Mouse (Mus musculus) hindbrain, embryonic 14.5 days (tissue): ENCODE measurements around the gene Phf23. TPM values are rescaled to one million over a fixed set of nuclear protein-coding genes. Genes with fewer than 3 reads are reported as not detected.

Experiments used
- ATAC-seq: fragments of 200-750 bp; cut with Nextera tagmentation; 2 replicates; pipeline ENCODE4 v1.8.0; 2017; ENCODE audit warnings: moderate number of reproducible peaks, mild to moderate bottlenecking, moderate TSS enrichment, moderate library complexity; ENCODE audit not compliant: low FRiP score
- DNase-seq: peaks from one replicate; pipeline ENCODE4 v3.0.0-alpha.2; 2015; ENCODE audit warnings: low spot score
- H3K27ac ChIP-seq: fragments of 300-500 bp; sonication (generic); 2 replicates; pipeline ENCODE4 v1.5.1; 2014; ENCODE audit warnings: mild to moderate bottlenecking, moderate library complexity
- H3K27me3 ChIP-seq: fragments of 300-500 bp; sonication (generic); 2 replicates; pipeline ENCODE4 v1.6.1; 2014; ENCODE audit warnings: mild to moderate bottlenecking, low read length, mixed read lengths; ENCODE audit not compliant: control insufficient read depth, insufficient read depth
- H3K36me3 ChIP-seq: fragments of 300-500 bp; sonication (generic); replicated peaks from 2 replicates; pipeline ENCODE4 v1.6.1; 2014; ENCODE audit not compliant: control insufficient read depth, insufficient read depth
- H3K4me1 ChIP-seq: fragments of 300-500 bp; sonication (generic); replicated peaks from 2 replicates; pipeline ENCODE4 v1.6.1; 2014; ENCODE audit warnings: antibody characterized with exemption, low read length, mixed read lengths; ENCODE audit not compliant: control insufficient read depth, insufficient read depth
- H3K4me2 ChIP-seq: fragments of 300-500 bp; sonication (generic); replicated peaks from 2 replicates; pipeline ENCODE4 v1.6.1; 2014; ENCODE audit warnings: mild to moderate bottlenecking, moderate library complexity
- H3K4me3 ChIP-seq: fragments of 300-500 bp; sonication (generic); replicated peaks from 2 replicates; pipeline ENCODE4 v1.5.1; 2014; ENCODE audit warnings: mild to moderate bottlenecking, low read length
- H3K9ac ChIP-seq: fragments of 300-500 bp; sonication (generic); 2 replicates; pipeline ENCODE4 v1.6.1; 2014
- H3K9me3 ChIP-seq: fragments of 300-500 bp; sonication (generic); 2 replicates; pipeline ENCODE4 v1.6.1; 2016; ENCODE audit warnings: low read length; ENCODE audit not compliant: control insufficient read depth
- WGBS: fragments of 180-500 bp; shearing (Covaris S2); extraction: QIAGEN DNeasy Blood & Tissue Kit; methylation state at CpG from one replicate; pipeline ENCODE4 v1.1.7; 2014; 5-methylcytosine and 5-hydroxymethylcytosine counted together
- polyA plus RNA-seq: library from polyadenylated mRNA; unstranded; fragments of >200 nt; fragmentation: Nextera tagmentation; extraction: Ambion mirVana; gene quantifications from 2 replicates; pipeline ENCODE4 v1.2.1, GENCODE M21; 2014

Phf23 gene
- polyA plus RNA-seq, 1 experiment from 2014 or later, result 38.0 TPM

GRCm38 (mm10) chr11:70021264-70022132 is 25.9 kb downstream of the Phf23 start:
- peak overlapping the region; percentile 90 for H3K4me2 ChIP-seq
- peak; percentile 88 for ATAC-seq
- H3K9me3 ChIP-seq, result no peaks in the 10 kb centered on the region
- no peaks in the 10 kb centered on the region for H3K27me3 ChIP-seq
- under 1% methylated on average over 40 of the region's 40 CpGs for WGBS
- DNase-seq, result peak; percentile 97
- peak overlapping the region; percentile 81 for H3K4me3 ChIP-seq
- peaks cover 68% of the 10 kb centered on the region for H3K4me1 ChIP-seq
- peak overlapping the region; percentile 94 for H3K9ac ChIP-seq
- no peaks in the 10 kb centered on the region for H3K36me3 ChIP-seq
- H3K27ac ChIP-seq, result peak overlapping the region; percentile 95

DNA sequence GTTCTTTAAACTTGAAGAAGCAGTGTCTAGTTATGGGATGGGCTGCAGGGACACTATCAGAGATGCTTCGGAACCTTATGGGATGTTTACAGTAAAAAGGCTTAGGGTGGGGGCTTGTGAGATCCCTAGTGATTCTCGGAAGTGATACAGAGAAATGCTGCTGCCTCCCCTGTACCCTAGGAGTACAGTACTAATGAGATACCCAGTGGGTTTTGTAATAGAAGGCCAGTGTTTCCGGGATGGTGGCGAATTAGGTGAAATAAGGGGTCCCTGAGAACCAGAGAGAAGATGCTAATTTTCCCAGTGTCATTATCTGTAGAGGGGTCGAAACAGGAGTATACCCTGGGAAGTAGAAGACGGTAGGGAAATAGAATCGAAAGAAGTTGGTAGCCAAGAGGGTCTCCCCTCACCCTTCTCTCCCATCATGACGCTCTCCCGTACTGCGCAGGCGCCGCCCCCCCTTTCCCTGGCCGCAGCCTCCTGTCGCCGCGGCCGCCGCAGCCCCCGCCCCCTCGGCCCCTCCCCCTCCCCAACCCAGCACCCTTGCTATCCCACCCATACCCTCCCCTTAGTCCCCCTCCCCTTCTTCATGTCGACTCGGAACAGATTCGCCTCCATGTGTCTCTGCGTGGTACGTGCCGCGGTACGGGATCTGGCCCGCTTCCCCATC is 28.0 kb downstream of the Phf23 start:
- H3K9me3 ChIP-seq, result no peaks in the 10 kb centered on the region
- peak overlapping the region; percentile 62 for H3K4me2 ChIP-seq
- ATAC-seq (no peak), DNase-seq (peak; percentile 67)
- H3K27me3 ChIP-seq, result no peaks in the 10 kb centered on the region
- H3K36me3 ChIP-seq, result no peaks in the 10 kb centered on the region
- H3K4me1 ChIP-seq, result peaks cover 81% of the 10 kb centered on the region
- WGBS, result 6% methylated on average over 19 of the region's 29 CpGs
- peak overlapping the region; percentile 74 for H3K27ac ChIP-seq
- peak overlapping the region; percentile 39 for H3K4me3 ChIP-seq
- peak overlapping the region; percentile 64 for H3K9ac ChIP-seq

DNA sequence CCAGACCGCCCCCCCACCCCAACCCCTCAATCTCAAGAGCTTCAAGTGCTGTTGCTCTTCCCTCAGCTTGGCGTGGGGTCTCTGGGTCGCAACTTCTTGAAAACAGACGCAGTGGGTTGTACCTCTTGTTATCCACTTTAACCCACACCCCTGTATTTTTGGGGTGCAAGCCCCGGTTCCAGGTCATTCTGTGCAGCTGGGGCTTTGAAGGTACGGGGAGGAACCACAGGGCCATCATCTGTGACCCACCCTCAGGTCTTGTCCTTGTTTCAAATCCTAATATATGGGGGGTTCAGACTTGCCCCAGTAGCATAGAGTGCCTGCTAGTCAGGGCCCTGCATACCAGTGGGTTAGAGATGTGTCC is 28.6 kb downstream of the Phf23 start:
- H3K4me2 ChIP-seq, result peak overlapping the region; percentile 62
- H3K36me3 ChIP-seq, result no peaks in the 10 kb centered on the region
- H3K27ac ChIP-seq, result peak overlapping the region; percentile 74
- peak overlapping the region; percentile 39 for H3K4me3 ChIP-seq
- H3K4me1 ChIP-seq, result peaks cover 83% of the 10 kb centered on the region
- H3K9me3 ChIP-seq, result no peaks in the 10 kb centered on the region
- 11% methylated on average over 5 of the region's 6 CpGs for WGBS
- no peaks in the 10 kb centered on the region for H3K27me3 ChIP-seq
- H3K9ac ChIP-seq, result peak overlapping the region; percentile 64
- no peak for DNase-seq
- ATAC-seq, result no peak

DNA sequence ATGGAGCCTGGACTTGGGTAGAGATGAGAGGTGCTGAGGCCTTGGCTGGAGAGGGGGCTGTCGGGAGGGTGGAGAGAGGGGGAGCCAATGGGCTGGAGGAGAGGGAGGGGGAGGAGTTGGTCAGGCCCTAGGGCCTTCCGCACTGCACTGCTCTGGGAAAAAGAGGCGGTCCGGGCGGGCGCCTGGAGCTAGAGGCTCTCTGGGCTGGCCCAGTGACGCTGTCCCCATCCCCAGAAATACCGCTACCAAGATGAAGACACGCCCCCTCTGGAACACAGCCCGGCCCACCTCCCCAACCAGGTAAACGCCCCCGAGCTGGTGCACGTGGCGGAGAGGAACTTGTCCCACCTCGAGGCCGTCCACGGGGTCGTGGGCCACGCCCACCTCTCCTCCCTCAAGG is 31.1 kb downstream of the Phf23 start:
- H3K4me3 ChIP-seq, result peak overlapping the region; percentile 16
- ATAC-seq (no peak), DNase-seq (no peak)
- 1% methylated on average over 19 of the region's 19 CpGs for WGBS
- peak overlapping the region; percentile 59; the same call in 1 of the 2 replicates for H3K9ac ChIP-seq
- no peaks in the 10 kb centered on the region for H3K27me3 ChIP-seq
- peak overlapping the region; percentile 93 for H3K27ac ChIP-seq
- H3K4me2 ChIP-seq, result peak overlapping the region; percentile 62
- H3K4me1 ChIP-seq, result peaks cover 79% of the 10 kb centered on the region
- H3K36me3 ChIP-seq, result peaks cover 11% of the 10 kb centered on the region
- H3K9me3 ChIP-seq, result no peaks in the 10 kb centered on the region

GRCm38 (mm10) chr11:70027397-70027796 is 31.8 kb downstream of the Phf23 start:
- peak overlapping the region; percentile 16 for H3K4me3 ChIP-seq
- no peak for ATAC-seq
- peaks cover 17% of the 10 kb centered on the region for H3K36me3 ChIP-seq
- no peaks in the 10 kb centered on the region for H3K9me3 ChIP-seq
- peak overlapping the region; percentile 62 for H3K4me2 ChIP-seq
- 31% methylated on average over 9 of the region's 9 CpGs for WGBS
- H3K27ac ChIP-seq, result peak overlapping the region; percentile 93
- H3K9ac ChIP-seq, result peak overlapping the region; percentile 59; the same call in 1 of the 2 replicates
- H3K27me3 ChIP-seq, result no peaks in the 10 kb centered on the region
- DNase-seq, result no peak
- H3K4me1 ChIP-seq, result peaks cover 74% of the 10 kb centered on the region

- H3K4me1 ChIP-seq, result peaks cover 63% of the 10 kb centered on the region
- H3K36me3 ChIP-seq, result peaks cover 28% of the 10 kb centered on the region
- peak overlapping the region; percentile 59 for H3K9ac ChIP-seq
- no peaks in the 10 kb centered on the region for H3K9me3 ChIP-seq
- WGBS, result 13% methylated on average over 12 of the region's 12 CpGs
- H3K4me3 ChIP-seq, result peak overlapping the region; percentile 23
- peak overlapping the region; percentile 93 for H3K27ac ChIP-seq
- H3K4me2 ChIP-seq, result peak overlapping the region; percentile 62
- ATAC-seq (peak; percentile 6; the same call in 1 of the 2 replicates), DNase-seq (no peak)
- H3K27me3 ChIP-seq, result no peaks in the 10 kb centered on the region
Observed at GRCm38 (mm10) chr11:70028401-70029129, 33.0 kb downstream of the Phf23 start.

- Histone ChIP-seq H3K27me3 (no peaks in the 10 kb centered on the region), H3K4me2 (peak overlapping the region; percentile 62), H3K9me3 (no peaks in the 10 kb centered on the region), H3K36me3 (peaks cover 35% of the 10 kb centered on the region), H3K9ac (peak overlapping the region; percentile 59), H3K4me1 (peaks cover 58% of the 10 kb centered on the region), H3K27ac (peak overlapping the region; percentile 93), H3K4me3 (peak overlapping the region; percentile 23)
- WGBS, result 1% methylated on average over 20 of the region's 20 CpGs
- DNase-seq (peak; percentile 94), ATAC-seq (peak; percentile 93)
Observed at GRCm38 (mm10) chr11:70029130-70029801, 33.7 kb downstream of the Phf23 start.

DNA sequence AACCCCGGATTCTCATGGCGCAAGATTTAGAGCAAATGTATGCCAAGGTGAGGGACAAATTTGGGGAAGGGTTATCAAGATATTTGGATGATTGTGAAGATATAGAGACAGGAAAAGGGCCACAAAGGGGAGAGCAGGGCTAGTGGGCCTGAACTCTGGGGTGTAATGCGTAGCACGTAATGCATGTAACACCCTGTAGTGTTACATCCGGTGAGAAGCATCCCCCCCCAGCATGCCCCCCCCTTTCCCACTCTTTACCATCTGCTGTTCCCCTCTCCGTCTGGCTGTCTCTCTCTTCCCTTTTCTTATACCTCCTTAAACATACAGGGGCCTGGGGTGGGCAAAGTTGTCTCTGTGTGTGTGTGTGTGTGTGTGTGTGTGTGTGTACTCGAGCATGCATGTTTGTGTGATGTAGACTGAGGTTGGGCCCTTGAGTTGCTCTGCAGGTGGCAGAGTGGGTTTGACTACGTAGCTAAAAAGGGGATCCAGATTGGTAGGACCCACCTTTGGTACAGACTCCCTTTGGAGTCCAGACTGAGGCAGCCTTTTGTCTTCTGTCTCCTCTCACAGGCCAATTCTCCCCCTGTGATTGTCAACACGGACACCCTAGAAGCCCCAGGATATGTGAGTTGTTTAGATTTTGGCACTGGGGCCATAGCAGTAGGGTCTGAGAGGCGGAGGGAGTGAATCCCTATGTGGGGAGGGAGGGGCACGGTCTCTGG is 34.4 kb downstream of the Phf23 start:
- H3K36me3 ChIP-seq, result peaks cover 42% of the 10 kb centered on the region
- H3K27me3 ChIP-seq, result no peaks in the 10 kb centered on the region
- WGBS, result 14% methylated on average over 11 of the region's 11 CpGs
- DNase-seq (no peak), ATAC-seq (peak; percentile 52)
- H3K9ac ChIP-seq, result peak overlapping the region; percentile 59
- no peaks in the 10 kb centered on the region for H3K9me3 ChIP-seq
- H3K4me3 ChIP-seq, result peak overlapping the region; percentile 23
- peak overlapping the region; percentile 93 for H3K27ac ChIP-seq
- H3K4me1 ChIP-seq, result peaks cover 50% of the 10 kb centered on the region
- peak overlapping the region; percentile 62 for H3K4me2 ChIP-seq
